Mouse (Mus musculus): ENCODE data around the gene Zbtb32. TPM values are rescaled to one million over a fixed set of nuclear protein-coding genes. Genes with fewer than 3 reads are reported as not detected.

Zbtb32 gene
- polyA plus RNA-seq, 1 experiment from 2014 or later: 0.44 TPM

DNA sequence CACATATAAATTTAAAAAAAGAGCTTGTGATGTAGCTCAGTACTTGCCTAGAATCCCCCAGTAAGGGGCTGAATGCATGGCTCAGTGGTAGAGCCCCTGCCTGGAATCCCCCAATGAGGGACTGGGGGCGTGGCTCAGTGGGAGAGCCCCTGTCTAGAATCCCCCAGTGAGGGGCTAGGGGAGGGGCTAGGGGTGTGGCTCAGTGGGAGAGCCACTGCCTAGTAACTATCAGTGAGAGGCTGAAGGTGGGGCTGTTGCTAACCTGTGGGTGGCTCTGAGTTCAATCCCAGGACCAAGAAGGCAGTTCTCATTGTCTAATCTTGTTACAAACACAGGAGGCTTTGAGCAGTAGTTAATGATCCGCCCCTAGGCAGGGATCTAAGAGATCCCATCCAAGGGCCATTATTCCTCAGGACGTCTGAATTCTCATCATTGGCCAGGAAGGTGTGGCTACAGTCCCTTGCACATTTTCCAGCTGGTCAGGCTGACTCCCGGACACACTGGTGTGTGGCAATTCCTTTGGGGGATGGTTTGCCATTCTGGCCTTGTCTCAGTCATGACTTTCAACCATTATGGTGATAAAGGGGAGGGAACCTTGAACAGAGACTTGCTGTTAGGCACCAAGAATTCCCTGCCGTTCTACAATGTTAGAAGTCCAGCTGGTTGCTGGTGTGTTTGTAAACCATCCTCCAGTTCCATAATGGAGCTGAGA is 16.5 kb upstream of the Zbtb32 start:
- Histone ChIP-seq H3K27me3 (replicated peaks) (no peaks in the 10 kb centered on the region), H3K4me2 (no peak overlapping the region), H3K36me3 (peaks cover 48% of the 10 kb centered on the region), H3K4me3 (replicated peaks) (no peak overlapping the region), H3K4me1 (no peaks in the 10 kb centered on the region), H3K9me3 (replicated peaks) (0 out of 2 replicates have a peak, but pooled peaks cover 2% of the 10 kb centered on the region), H3K9ac (replicated peaks) (no peak overlapping the region), H3K27ac (replicated peaks) (no peak overlapping the region)
- 57% methylated on average over 5 of the region's 5 CpGs for WGBS
- no peak for ATAC-seq (ENCODE audit: low FRiP score)

DNA sequence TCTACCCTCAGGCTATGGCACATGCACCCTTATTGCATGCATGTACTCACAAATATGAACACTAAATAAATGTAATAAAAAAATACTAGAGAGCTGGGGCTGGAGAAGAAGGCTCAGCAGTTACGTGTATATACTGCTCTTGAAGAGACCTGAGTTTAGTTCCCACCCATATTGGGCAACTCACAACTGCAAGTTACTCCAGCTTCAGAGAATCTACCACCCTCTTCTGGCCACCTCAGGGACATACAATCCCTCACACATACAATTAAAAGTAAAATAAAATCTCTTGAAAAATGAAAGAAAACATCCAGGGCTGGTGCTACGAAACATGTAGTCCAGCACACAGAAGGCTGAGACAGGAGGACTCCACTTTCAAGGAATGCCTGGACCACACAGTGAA is 15.7 kb upstream of the Zbtb32 start:
- no peaks in the 10 kb centered on the region for H3K27me3 ChIP-seq (replicated peaks)
- H3K27ac ChIP-seq (replicated peaks): no peak overlapping the region
- 92% methylated on average over 2 of the region's 2 CpGs for WGBS
- no peak for ATAC-seq (ENCODE audit: low FRiP score)
- peaks cover 43% of the 10 kb centered on the region for H3K36me3 ChIP-seq
- H3K4me2 ChIP-seq: no peak overlapping the region
- no peaks in the 10 kb centered on the region for H3K4me1 ChIP-seq
- no peak overlapping the region for H3K4me3 ChIP-seq (replicated peaks)
- 0 out of 2 replicates have a peak, but pooled peaks cover 2% of the 10 kb centered on the region for H3K9me3 ChIP-seq (replicated peaks)
- no peak overlapping the region for H3K9ac ChIP-seq (replicated peaks)

DNA sequence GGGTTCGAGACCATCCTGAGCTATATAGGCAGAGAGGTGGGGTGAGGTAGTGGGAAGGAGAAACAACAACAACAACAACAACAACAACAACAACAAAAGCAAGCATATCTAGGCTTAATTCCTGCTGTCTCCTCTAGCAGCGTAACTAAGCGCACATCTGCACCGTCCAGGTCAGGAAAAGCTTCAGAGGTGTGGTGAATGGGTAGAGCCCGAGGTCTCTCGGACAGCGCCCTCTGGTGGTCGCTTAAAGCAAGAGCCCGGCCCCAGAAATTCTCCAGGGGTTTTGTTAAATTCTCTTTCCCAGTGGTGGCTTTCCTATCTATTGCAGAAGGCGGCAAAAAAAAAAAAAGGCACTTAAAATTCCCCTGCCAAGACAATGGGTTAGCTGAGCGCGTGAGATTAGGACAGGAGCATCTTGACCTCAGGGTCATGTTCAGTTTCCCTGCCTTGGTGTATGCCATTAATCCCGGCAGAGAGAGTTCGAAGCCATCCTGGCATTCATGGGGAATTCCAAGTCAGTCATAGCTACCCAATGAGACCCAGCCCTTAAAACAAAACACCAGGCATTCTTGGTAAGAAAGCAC is 14.9 kb upstream of the Zbtb32 start:
- no peak overlapping the region for H3K9ac ChIP-seq (replicated peaks)

DNA sequence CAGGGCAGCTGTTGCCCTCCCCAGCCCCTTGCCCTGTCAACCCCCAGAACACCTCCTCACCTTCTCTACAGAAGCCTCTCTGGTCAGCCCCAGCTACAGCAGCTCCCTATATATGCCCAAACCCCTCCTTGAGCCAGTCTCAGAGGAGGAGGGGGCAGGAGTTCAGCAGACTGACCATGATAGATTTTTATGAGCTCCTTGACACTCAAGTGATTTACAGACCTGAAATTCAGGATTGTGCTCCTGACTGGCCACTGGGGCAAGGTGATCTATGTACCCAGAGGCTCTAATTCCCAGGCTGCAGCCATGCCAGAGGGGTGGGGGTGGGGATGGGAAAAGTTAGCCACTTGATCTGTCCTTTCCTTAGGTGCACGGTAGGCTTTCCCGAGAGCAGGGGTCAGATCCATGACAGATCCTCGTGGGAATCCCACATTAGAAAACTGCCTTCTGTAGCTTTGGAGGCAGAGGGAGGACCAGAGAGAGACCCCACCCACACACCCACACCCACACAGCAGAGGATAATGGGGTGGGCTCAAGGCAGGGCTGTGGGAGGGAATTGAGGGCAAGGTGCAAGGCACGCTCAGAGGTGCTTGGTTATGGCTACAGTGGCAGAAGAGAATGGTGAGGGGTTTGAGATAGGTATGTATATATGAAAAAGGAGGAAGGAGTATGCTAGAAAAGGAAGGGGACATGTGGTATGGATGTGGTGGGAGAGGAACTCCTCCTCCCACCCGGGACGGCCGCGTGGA is 14.1 kb upstream of the Zbtb32 start, which contains the start of gene Upk1a:
Upk1a (minus strand) TSS at position 194 of the 749 bp plus-strand sequence.
- no peaks in the 10 kb centered on the region for H3K27me3 ChIP-seq (replicated peaks)
- H3K4me3 ChIP-seq (replicated peaks): no peak within 1 kb of the TSS
- H3K27ac ChIP-seq (replicated peaks): no peak within 1 kb of the TSS
- H3K9ac ChIP-seq (replicated peaks): no peak within 1 kb of the TSS
- H3K4me2 ChIP-seq: no peak within 1 kb of the TSS
- peaks cover 27% of the 10 kb centered on the region for H3K36me3 ChIP-seq
- no peaks in the 10 kb centered on the region for H3K4me1 ChIP-seq
- WGBS: 71% methylated on average over 8 of the region's 8 CpGs
- H3K9me3 ChIP-seq (replicated peaks): no peaks in the 10 kb centered on the region
- ATAC-seq (ENCODE audit: low FRiP score): no peak

More for the DNA sequence above, 14.9 kb upstream of the Zbtb32 start:
- Histone ChIP-seq H3K27me3 (replicated peaks) (no peaks in the 10 kb centered on the region), H3K4me3 (replicated peaks) (no peak overlapping the region), H3K4me1 (no peaks in the 10 kb centered on the region), H3K9me3 (replicated peaks) (no peaks in the 10 kb centered on the region), H3K36me3 (peaks cover 35% of the 10 kb centered on the region), H3K27ac (replicated peaks) (no peak overlapping the region), H3K4me2 (no peak overlapping the region)
- 25% methylated on average over 14 of the region's 14 CpGs for WGBS
- ATAC-seq (ENCODE audit: low FRiP score): no peak

DNA sequence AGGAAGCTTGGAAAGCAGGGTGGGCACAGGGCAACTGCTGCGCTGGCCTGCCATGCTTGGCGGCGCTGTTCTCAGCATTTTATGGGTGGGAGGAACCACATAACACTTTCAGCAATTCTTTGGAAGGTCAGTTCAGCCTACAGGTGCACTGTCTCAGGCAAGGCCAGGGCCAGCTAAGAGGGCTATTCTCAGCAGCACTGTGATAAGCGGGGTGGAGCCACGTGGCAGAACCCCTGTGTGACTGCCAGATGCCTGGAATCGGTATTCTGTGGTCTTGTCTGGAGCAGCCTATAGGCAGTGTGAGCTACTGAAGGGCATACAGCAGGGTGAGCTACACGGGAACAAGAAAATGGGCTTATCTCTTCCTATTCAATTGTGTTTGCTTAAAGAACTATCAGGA is 11.3 kb upstream of the Zbtb32 start:
- 65% methylated on average over 7 of the region's 7 CpGs for WGBS
- ATAC-seq (ENCODE audit: low FRiP score): no peak

DNA sequence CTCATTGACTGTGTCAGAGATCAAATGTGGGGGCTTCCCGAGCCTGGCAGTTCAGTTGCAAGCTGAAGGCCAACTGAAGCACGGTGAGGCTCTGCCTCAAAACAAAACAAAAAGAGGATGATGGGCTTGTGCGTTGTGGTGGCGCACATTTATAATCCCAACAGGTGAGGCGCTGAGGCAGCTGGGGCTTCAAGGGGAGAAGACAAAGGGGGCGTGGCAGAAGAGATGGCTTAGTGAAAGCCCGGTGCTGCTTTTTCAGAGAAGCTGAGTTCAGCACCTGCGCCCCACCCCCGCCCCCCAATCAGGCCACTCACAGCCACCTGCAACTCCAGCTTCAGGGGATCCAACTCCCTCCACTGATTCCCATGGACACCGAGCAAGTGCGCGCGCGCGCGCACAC is 9.8 kb upstream of the Zbtb32 start:
- Histone ChIP-seq H3K4me1 (no peaks in the 10 kb centered on the region), H3K9ac (replicated peaks) (no peak overlapping the region), H3K9me3 (replicated peaks) (no peaks in the 10 kb centered on the region), H3K27ac (replicated peaks) (no peak overlapping the region), H3K4me2 (no peak overlapping the region), H3K27me3 (replicated peaks) (no peaks in the 10 kb centered on the region), H3K36me3 (no peaks in the 10 kb centered on the region), H3K4me3 (replicated peaks) (no peak overlapping the region)
- ATAC-seq (ENCODE audit: low FRiP score): no peak
- WGBS: 49% methylated on average over 16 of the region's 16 CpGs

More for the DNA sequence above, 11.3 kb upstream of the Zbtb32 start:
- Histone ChIP-seq H3K9me3 (replicated peaks) (no peaks in the 10 kb centered on the region), H3K27ac (replicated peaks) (no peak overlapping the region), H3K4me3 (replicated peaks) (no peak overlapping the region), H3K36me3 (0 out of 2 replicates have a peak, but pooled peaks cover under 1% of the 10 kb centered on the region), H3K9ac (replicated peaks) (no peak overlapping the region), H3K4me1 (no peaks in the 10 kb centered on the region), H3K27me3 (replicated peaks) (no peaks in the 10 kb centered on the region), H3K4me2 (no peak overlapping the region)

DNA sequence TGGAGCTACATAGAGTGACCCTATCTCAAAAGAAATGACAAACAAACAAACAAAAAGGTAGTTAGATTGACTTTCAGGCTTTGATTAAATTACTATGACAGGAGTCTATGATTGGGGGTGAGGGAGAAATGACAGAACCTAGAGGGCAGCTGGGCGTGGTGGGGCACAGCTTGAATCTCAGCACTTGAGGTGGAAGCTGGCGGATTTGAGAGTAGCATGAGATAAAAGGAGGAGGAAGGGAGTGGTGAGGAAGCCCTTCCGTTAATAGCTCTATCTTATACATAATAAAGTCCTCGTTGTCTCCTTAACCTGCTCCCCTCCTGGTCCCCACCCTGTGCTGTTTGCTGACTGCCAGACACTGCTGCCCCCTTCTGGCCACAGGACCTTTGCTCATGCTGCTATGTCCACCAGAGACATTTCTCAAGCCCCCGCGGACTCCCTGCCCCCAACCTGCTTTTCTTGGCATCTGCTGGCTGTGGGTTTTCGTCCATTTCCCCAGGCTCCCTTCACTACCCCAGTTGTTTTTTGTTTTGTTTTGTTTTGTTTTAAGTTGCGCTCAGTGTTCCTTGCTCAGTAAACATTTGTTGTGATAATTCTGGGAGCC is 9.1 kb upstream of the Zbtb32 start:
- whole genome bisulfite sequencing: 25% methylated on average over 8 of the region's 8 CpGs
- no peak for ATAC-seq (ENCODE audit: low FRiP score)
- H3K4me1 ChIP-seq: no peaks in the 10 kb centered on the region
- no peak overlapping the region for H3K4me2 ChIP-seq
- no peak overlapping the region for H3K4me3 ChIP-seq (replicated peaks)
- H3K27ac ChIP-seq (replicated peaks): no peak overlapping the region
- no peaks in the 10 kb centered on the region for H3K9me3 ChIP-seq (replicated peaks)
- H3K27me3 ChIP-seq (replicated peaks): no peaks in the 10 kb centered on the region
- no peaks in the 10 kb centered on the region for H3K36me3 ChIP-seq
- no peak overlapping the region for H3K9ac ChIP-seq (replicated peaks)

DNA sequence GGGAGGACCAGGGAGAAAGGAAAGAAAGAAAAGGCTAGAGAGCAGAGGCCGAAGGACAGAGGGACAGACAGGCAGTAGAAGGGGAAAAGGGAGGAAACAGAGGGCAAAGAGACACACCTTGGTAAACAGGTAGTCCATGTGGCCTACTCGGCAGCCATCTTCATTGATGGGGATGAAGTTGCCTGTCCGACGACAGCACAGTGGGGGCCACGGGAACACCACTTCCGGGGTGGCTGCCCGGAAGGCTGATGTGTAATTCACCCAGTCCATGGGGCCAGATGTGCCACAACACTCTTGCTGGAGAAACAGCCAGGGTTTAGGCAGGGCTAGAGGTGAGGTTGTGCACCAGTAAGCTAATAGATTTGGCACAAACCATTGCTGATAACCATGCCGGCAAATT is 6.2 kb upstream of the Zbtb32 start:
- Histone ChIP-seq H3K4me3 (replicated peaks) (no peak overlapping the region), H3K27ac (replicated peaks) (no peak overlapping the region), H3K9ac (replicated peaks) (no peak overlapping the region), H3K36me3 (no peaks in the 10 kb centered on the region), H3K27me3 (replicated peaks) (no peaks in the 10 kb centered on the region), H3K9me3 (replicated peaks) (no peaks in the 10 kb centered on the region), H3K4me1 (peaks cover 7% of the 10 kb centered on the region), H3K4me2 (no peak overlapping the region)
- ATAC-seq (ENCODE audit: low FRiP score): no peak
- 87% methylated on average over 8 of the region's 8 CpGs for WGBS

DNA sequence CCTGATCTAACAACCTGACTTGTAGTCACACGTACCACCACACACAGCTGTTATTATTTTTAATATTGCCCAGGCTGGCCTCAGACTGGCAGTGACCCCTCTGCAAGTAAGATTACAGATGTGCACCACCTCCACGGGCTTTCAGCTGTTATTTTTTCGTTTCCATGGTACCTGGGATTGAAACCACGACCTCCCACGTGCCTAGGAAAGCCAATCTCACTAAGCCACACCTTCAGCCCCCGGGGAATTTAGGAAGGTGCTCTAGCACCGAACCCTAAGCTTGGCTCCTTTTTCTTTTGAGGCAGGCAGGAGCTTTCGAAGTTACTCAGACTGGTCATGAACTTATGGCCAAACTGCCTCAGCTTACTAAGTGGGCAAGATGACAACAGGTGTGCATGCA is 5.7 kb upstream of the Zbtb32 start:
- no peak overlapping the region for H3K4me2 ChIP-seq
- no peak overlapping the region for H3K4me3 ChIP-seq (replicated peaks)
- H3K9ac ChIP-seq (replicated peaks): no peak overlapping the region
- no peaks in the 10 kb centered on the region for H3K27me3 ChIP-seq (replicated peaks)
- H3K36me3 ChIP-seq: no peaks in the 10 kb centered on the region
- H3K27ac ChIP-seq (replicated peaks): no peak overlapping the region
- no peak for ATAC-seq (ENCODE audit: low FRiP score)
- WGBS: 70% methylated on average over 8 of the region's 8 CpGs
- no peaks in the 10 kb centered on the region for H3K9me3 ChIP-seq (replicated peaks)
- H3K4me1 ChIP-seq: peaks cover 12% of the 10 kb centered on the region

DNA sequence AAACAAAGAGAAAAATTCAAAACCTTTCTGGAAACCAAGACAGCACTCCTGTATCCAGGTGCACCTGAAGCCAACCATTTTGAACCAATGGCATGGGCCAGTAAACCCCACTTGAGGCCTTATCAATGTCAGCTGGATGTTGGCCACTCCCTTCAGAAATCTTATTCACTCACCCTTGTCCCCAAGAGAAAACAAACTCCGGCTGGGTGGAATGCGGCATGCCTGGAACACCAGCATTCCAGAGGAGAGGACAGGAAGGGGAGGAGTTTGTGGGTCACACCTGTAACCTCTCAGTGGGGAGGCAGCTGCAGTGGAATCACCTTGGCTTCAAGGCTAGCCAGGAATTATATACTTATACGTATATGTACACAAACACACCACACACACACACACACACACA is 3.9 kb upstream of the Zbtb32 start:
- Histone ChIP-seq H3K4me1 (peaks cover 12% of the 10 kb centered on the region), H3K27me3 (replicated peaks) (no peaks in the 10 kb centered on the region), H3K27ac (replicated peaks) (no peak overlapping the region), H3K36me3 (no peaks in the 10 kb centered on the region), H3K4me2 (no peak overlapping the region), H3K9me3 (replicated peaks) (no peaks in the 10 kb centered on the region), H3K4me3 (replicated peaks) (no peak overlapping the region), H3K9ac (replicated peaks) (no peak overlapping the region)
- ATAC-seq (ENCODE audit: low FRiP score): no peak
- 58% methylated on average over 3 of the region's 3 CpGs for WGBS

DNA sequence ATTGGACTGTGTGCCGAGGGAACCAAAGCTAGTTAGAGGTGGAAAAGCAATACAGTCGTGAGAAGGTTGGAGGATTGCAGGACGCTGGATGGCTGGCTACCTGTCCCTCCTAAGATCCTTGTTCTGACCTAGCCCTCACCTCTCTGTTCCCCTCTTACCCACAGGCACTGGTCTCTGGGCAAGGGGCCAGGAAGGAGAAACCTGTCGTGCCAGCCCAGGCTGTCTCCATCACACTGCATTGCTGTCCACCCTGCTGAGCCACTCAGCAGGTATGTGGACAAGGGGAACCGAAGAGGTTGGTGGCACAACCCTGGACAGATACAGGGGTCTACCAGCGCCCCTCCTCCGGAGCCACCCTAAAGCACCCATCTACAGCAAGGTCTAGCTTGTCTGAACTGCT is 1.9 kb upstream of the Zbtb32 start:
- H3K9ac ChIP-seq (replicated peaks): no peak overlapping the region
- H3K9me3 ChIP-seq (replicated peaks): no peaks in the 10 kb centered on the region
- H3K36me3 ChIP-seq: no peaks in the 10 kb centered on the region
- WGBS: 74% methylated on average over 7 of the region's 7 CpGs
- ATAC-seq (ENCODE audit: low FRiP score): no peak; the same call in 1 of the 2 replicates
- no peak overlapping the region for H3K4me3 ChIP-seq (replicated peaks)
- H3K27me3 ChIP-seq (replicated peaks): no peaks in the 10 kb centered on the region
- peaks cover 12% of the 10 kb centered on the region for H3K4me1 ChIP-seq
- H3K4me2 ChIP-seq: no peak overlapping the region; the same call in 1 of the 2 replicates
- no peak overlapping the region for H3K27ac ChIP-seq (replicated peaks)
